Mouse (Mus musculus) left cerebral cortex, adult 2 months (tissue): ENCODE data around the gene Gm8947. TPM values are rescaled to one million over a fixed set of nuclear protein-coding genes. Genes with fewer than 3 reads are reported as not detected.
"Not testable (repeated sequence)": the region's sequence is repeated elsewhere in the genome, so short reads cannot be mapped to it uniquely, and the experiment has no call there.

Experiments
- DNase-seq, 2 experiments: peaks; one replicate each; pipeline ENCODE4 v3.0.0; 2021 to 2022; ENCODE audit warnings: low spot score in 2 of 2, mixed read lengths in 1 of 2; ENCODE audit errors: extremely low spot score in 1 of 2
- H3K27ac ChIP-seq: fragments of 200-600 bp; 2 replicates; pipeline ENCODE4 v1.8.1; 2022
- H3K4me3 ChIP-seq: fragments of 200-600 bp; 2 replicates; pipeline ENCODE4 v1.8.1; 2022
- CTCF ChIP-seq: fragments of 200-600 bp; IDR thresholded peaks from 2 replicates; pipeline ENCODE4 v1.8.1; 2022; ENCODE audit warnings: antibody characterized with exemption, mild to moderate bottlenecking, moderate library complexity
- intact Hi-C: fragments of 180-260 bp; cut with DNase I; formaldehyde crosslinking; loops from one replicate; pipeline ENCODE4 v1.15.1; 2025
- long read RNA-seq, 2 experiments: library from polyadenylated mRNA; stranded (forward); transcript quantifications; one replicate each; pipeline ENCODE4 v2.0.0; 2021; ENCODE audit warnings: borderline mapping rate in 2 of 2
- total RNA-seq, 2 experiments: library from RNA; stranded (reverse); gene quantifications; 2 replicates each; pipeline ENCODE4 v1.2.3; 2021

The Gm8947 gene
- total RNA-seq = not detected
- long read RNA-seq, experiment 1 = 0 reads
- long read RNA-seq, experiment 2 = 0 reads

DNA sequence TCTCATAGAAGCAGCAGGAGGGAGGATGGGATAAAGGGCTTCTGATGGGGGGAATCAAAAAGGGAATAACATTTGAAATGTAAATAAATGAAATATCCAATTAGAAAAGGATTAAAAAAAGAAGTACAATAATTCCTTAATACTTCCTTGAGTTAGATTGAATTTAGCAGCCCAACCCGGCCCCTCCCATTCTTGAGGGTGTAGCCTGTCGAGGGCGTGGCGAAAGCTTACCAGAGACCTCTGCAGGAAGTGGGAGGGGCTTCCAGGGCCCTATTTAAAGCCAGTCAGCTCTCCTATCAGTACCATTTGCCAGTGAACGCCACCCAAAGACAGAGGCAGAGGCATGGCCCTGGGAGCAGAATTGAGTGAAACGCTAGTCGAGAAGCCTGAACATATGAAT lies at the start of gene Gm8947:
Gene Gm8947, plus strand, starts transcription at position 302 of the 400 bp plus-strand sequence.
- H3K27ac ChIP-seq, DNase-seq, intact Hi-C loops, H3K4me3 ChIP-seq: not testable (repeated sequence)

DNA sequence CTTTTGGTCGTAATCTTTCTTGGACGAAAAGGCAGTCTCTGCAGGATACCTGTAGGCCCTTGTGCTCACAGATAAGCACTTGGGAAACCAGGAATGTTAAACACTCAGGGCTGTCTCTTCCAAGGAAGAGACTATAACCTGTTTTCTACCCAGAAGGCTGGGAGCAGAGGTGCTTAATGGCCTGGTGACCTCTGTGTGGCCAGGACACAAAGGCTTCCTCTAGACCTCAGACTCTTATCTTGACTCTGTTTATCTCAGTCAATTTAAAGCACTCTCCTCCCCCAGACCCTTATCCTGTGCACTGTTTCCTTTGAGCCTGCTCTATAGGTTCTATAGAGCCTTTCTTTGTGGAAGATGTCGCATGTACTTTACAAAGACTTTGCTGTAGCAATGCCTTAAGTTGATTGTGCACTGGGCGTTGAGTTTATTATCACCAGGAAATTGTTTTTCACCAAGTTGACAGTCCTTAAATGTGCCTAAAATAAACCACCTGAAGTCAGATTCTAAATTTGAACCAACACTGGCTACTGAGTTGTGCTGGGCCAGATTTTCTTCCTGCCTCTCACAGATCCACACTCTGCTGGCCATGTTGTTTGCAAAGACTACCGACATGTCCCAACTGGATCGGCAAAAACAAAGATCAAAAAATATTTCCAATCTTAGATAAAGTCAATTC lies 47.6 kb upstream of the Gm8947 start:
- intact Hi-C loops = no loop called here
- H3K4me3 ChIP-seq = no peak overlapping the region
- TF ChIP-seq CTCF = no peak
- no peak for DNase-seq
- H3K27ac ChIP-seq = no peak overlapping the region

DNA sequence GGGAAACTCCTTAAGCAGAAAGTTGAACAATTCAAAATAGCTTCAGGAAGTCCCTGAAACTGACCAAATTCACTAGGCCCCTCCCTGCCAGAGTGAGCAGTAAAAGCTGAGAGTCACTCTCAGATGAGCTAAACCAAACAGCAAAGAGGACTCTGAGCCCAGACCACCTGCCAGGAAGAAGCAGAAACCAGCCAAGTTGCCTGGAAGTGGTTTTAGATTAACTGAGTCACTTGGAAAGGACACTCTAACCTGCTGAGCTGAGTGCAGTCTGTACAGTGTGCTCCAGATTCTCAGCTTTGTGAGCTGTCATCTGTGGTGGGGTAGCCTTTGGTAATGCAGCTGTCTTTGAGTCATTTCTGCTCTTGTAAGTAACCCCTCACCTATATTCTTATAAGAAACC lies 44.4 kb upstream of the Gm8947 start:
- intact Hi-C loops = no loop called here

DNA sequence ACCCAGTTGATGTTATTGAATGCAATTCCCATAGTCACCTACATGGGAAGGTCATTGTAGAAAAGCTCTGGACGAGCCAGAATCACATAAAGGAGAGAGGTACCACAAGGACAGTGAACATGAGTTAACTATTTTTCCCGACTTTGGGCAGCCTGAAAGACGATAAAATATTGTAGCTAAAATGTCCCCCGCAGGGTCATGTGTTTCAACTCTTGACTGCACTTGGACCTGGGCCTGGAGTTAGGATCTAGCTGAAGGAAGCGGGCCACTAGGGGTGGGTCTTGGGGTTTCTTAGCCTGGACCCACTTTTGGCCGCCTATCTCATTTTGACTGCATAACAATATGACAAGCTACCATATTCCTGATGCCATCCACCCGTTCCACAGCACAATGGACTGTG lies 42.0 kb upstream of the Gm8947 start:
- Histone ChIP-seq H3K27ac (no peak overlapping the region), H3K4me3 (no peak overlapping the region)
- no peak for DNase-seq
- intact Hi-C loops = no loop called here
- no peak for TF ChIP-seq CTCF

More for the DNA sequence above, 44.4 kb upstream of the Gm8947 start:
- no peak for TF ChIP-seq CTCF
- no peak overlapping the region for H3K4me3 ChIP-seq
- DNase-seq = no peak
- no peak overlapping the region for H3K27ac ChIP-seq

DNA sequence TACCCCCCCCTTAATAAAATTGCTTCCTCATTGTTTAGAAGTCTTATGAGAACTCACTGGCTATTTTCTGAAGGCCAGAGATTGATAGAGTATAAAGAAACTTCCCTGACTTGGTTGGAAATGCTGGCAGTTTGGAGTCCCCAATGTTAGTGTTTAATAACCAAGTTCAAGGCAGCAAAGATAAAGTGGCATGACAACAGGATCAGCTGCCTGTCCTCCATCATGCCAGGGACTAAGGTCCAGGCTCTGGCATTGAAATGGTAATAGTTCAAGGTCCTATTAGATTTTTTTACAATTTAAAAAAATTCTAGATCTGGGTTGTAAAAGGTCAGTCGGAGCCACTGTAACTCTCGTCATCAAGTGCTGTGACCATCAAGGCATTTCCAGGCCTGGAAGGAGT lies 41.1 kb upstream of the Gm8947 start:
- Histone ChIP-seq H3K4me3 (no peak overlapping the region), H3K27ac (no peak overlapping the region)
- intact Hi-C loops = no loop called here
- DNase-seq = no peak
- no peak for TF ChIP-seq CTCF

DNA sequence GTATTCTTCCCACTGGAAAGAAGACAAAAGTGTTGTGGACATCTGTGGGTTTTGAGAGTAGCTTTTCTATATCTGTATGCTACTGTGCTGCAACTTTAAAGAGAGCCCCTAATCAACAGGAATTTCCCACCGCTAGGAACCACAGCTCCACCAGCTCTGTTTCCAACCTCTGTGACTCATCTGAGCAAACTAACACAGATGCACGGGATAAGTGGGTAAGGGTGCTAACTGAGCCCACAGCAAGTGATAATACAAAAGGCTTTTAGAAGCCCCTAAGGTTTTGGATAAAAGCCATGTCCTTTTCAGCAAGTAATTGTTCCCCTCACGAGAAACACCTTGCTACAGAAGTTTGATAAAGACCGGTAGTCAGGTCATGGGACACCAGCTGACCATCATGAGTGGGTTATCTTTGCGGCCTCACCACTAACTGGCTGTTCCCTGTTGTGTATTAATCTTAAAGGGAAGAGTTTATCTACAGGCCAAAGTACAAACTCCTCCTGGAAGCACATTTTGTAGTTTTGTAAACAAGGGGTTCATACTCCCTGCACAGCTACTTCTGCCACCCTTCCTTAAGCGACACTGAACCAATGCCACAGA lies 39.0 kb upstream of the Gm8947 start:
- intact Hi-C loops = no loop called here

DNA sequence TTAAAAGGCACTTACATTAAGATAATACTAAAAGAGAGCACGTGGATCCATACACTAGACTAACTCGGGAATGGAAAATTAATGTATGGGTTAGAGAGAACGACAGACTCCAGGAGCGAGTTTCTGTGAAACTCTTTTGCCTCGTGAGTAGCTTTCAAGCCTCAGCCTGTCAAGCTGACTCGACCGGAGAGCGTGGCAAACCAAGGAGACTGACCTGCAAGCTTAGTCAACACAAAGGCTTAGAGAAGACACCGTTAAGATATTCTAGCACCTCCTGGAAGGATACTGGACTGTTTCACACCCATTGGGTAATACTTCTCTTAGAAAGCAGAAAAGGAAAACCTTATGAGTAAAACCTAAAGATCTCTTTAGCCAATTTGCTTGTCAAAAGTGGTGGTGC lies 38.0 kb upstream of the Gm8947 start:
- H3K27ac ChIP-seq, DNase-seq, H3K4me3 ChIP-seq, intact Hi-C loops: not testable (repeated sequence)

More for the DNA sequence above, 39.0 kb upstream of the Gm8947 start:
- TF ChIP-seq CTCF = no peak
- Histone ChIP-seq H3K27ac (no peak overlapping the region), H3K4me3 (no peak overlapping the region)
- no peak for DNase-seq

DNA sequence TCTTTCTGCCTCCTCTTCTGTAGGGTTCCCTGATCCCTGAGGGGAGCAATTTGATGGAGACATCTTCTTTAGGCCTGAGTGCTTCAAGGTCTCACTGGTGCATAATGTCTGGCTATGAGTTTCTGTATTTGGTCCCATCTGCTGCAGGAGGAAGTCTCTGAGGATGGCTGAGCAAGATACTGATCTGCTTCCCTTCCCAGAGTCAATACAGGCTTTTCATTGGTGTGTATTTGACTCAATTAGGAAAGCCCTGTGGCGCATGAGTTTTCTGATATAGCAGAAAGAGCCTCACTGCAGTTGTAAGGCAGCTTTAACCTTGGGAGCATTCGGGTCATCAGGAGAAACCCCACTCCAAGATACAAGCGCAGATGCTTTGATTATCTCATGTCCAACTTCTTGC lies 36.0 kb upstream of the Gm8947 start:
- H3K27ac ChIP-seq = no peak overlapping the region
- no peak for DNase-seq
- no peak overlapping the region for H3K4me3 ChIP-seq
- no peak for TF ChIP-seq CTCF
- intact Hi-C loops = no loop called here

DNA sequence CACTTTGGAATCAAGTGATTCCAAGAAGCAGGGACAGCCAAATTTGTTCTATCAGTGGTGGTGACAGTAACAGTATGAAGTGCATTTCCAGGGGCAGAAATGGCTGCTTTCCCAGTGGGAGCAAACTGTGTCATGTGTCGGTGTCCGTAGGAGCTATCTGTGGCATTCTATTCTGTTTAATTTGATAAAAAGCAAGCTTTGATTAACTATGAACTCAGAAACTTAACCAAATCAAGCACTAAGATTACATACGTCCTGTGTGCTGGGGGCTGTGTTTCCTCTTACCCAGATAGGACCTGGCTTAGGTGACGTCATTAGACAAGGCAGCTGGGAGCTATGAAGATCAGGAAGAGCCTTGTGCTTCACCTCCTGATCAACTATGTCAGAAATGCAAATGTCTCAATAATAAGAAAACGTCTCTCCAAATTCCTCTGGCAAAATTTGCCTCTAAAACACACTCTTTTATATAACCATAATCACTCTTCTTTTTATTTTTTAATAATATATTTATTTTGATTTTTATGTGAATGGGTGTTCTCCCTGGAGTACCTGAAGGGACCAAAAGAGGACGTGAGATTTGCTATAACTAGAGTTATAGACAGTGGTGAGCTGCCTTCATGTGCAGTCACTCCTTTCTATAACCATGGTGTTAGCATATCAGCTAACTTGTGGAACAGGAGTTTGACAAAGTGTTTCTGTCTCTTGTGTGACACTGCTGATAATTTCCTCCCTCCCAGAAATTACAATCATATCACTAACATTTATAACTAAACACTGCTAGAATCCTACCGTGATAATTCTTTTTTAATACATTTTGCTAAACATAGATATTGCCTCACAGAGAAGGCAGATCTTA lies 35.2 kb upstream of the Gm8947 start:
- H3K4me3 ChIP-seq = no peak overlapping the region
- DNase-seq = no peak
- intact Hi-C loops = no loop called here
- H3K27ac ChIP-seq = no peak overlapping the region
- TF ChIP-seq CTCF = no peak

DNA sequence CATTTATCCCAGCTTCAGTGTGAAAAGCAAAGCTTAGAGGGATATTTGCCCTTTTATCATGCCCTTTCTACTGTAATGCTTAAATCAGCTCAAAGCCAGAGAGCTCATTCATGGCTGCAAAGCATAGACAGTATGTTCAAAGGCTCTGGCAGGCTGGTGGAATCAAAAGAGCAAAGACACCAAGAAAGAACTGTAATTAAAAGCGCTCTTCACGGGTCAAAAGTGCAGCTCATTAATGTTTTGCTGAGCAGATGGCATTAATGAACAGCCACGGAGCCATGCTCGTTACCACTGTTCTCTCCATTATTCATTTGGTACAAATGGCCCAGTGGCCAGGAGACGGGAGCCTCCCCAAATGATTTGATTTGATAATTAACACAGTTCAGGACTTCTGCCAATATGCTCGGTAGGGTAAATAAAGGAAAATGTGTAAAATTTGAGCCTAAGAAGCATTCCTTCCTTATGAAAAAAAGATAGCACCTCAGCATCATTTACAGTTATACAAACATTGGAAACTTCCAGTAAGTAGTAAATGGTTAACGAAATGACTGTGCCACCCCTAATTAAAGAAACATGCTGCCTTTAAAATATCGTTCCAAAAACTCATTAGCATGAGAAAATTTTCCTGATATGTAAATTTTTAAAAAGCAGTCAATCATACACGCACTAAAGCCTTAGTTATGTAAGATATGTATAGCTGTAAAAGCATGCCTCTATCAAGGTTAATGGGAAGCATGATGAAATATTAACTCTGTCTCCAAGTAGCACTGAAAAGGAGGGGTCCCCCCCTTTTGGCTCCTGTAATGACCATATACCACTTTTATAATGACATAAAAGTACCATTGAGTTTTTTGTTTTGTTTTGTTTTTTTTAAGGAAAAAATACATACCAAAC lies 34.0 kb upstream of the Gm8947 start:
- TF ChIP-seq CTCF = no peak
- no peak for DNase-seq
- Histone ChIP-seq H3K4me3 (no peak overlapping the region), H3K27ac (no peak overlapping the region)
- intact Hi-C loops = no loop called here

DNA sequence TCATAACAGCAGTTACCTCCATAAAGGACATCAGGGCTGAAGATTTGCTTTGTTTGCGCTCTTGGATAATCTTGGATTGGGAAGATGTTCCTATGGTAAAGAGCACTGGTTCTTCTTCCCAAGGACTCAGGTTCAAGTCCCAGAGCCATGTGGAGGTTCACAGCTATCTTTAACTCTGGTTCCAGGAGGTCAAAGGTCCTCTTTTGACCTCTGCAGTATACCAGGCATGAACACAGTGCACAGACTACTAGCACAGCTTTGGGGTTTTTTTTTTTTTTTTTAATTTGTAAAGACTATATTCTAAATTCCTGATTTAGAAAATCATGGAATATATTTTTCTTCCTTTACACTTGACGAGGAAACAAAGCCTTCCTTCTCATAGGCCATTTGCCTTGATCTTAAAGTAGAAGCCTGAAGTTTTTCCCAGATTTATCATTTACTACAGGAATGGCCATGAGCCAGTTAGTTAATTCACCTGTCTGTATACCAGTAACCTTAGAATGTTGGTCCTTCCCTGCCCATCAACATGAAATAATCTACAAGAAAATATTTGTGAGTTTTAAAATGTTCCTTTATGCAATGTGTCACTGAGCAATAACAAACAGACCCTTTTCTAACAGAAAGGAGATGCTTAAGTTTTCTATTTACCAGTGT lies 33.2 kb upstream of the Gm8947 start:
- Histone ChIP-seq H3K27ac (no peak overlapping the region), H3K4me3 (no peak overlapping the region)
- no peak for TF ChIP-seq CTCF
- intact Hi-C loops = no loop called here
- no peak for DNase-seq
